In genomic region chr15:99701999-99702900, GRCm38 (mm10) we compare ENCODE assay signal across 8 mouse cellular contexts. TPM values are rescaled to one million over a fixed set of nuclear protein-coding genes. Genes with fewer than 3 reads are reported as not detected.
DNase-seq lines count a peak whose midpoint lies in the region; ATAC-seq and TF ChIP-seq lines count a peak whose summit lies in the region.

Gene Smarcd1 (plus strand): TSS chr15:99702129.

- no peaks in the 10 kb centered on the region for H3K27me3 ChIP-seq in E14TG2a.4 (ENCODE audit: insufficient read depth, low read length)
- peaks cover 14% of the 10 kb centered on the region; the same call in 1 of the 2 replicates for H3K27me3 ChIP-seq in forebrain, embryonic 13.5 days
- no peaks in the 10 kb centered on the region for H3K27me3 ChIP-seq in liver, postnatal 0 days (ENCODE audit: insufficient read depth, low read length)
- no peaks in the 10 kb centered on the region for H3K27me3 ChIP-seq in neural tube, embryonic 14.5 days (ENCODE audit: control insufficient read depth, insufficient read depth, low read length)

- no peaks in the 10 kb centered on the region for H3K9me3 ChIP-seq in E14TG2a.4 (ENCODE audit: low read length)
- no peaks in the 10 kb centered on the region for H3K9me3 ChIP-seq in forebrain, embryonic 13.5 days (replicated peaks)
- no peaks in the 10 kb centered on the region for H3K9me3 ChIP-seq in liver, postnatal 0 days (ENCODE audit: low read length)
- H3K9me3 ChIP-seq in neural tube, embryonic 14.5 days (ENCODE audit: control insufficient read depth, low read length): no peaks in the 10 kb centered on the region

- peak; percentile 98 for ATAC-seq in forebrain, embryonic 13.5 days
- peak; percentile 92 for ATAC-seq in liver, postnatal 0 days
- ATAC-seq in neural tube, embryonic 14.5 days (ENCODE audit: low read depth): peak; percentile 94

- peak; percentile 61 for TF ChIP-seq CTCF in E14TG2a.4 (conservative IDR thresholded peaks at IDR 0.05; ENCODE audit: low read length)
- peak; percentile 95 for TF ChIP-seq CTCF in liver, postnatal 0 days (IDR thresholded peaks at IDR 0.05; ENCODE audit: low read depth)

- H3K4me2 ChIP-seq in forebrain, embryonic 13.5 days: peak within 1 kb of the TSS; percentile 93
- H3K4me2 ChIP-seq in liver, postnatal 0 days (ENCODE audit: low read depth, low read length): peak within 1 kb of the TSS; percentile 78
- peak within 1 kb of the TSS; percentile 99 for H3K4me2 ChIP-seq in neural tube, embryonic 14.5 days (ENCODE audit: low read depth, low read length)

- peak; percentile 61; the same call in 1 of the 2 replicates for TF ChIP-seq EP300 in liver, postnatal 0 days (IDR thresholded peaks at IDR 0.05; ENCODE audit: low read depth)

- peaks cover 25% of the 10 kb centered on the region for H3K36me3 ChIP-seq in E14TG2a.4 (ENCODE audit: insufficient read depth, low read length)
- peaks cover 48% of the 10 kb centered on the region for H3K36me3 ChIP-seq in forebrain, embryonic 13.5 days (ENCODE audit: poor library complexity, severe bottlenecking)
- peaks cover 11% of the 10 kb centered on the region for H3K36me3 ChIP-seq in liver, postnatal 0 days (replicated peaks; ENCODE audit: insufficient read depth, low read length)
- peaks cover 40% of the 10 kb centered on the region for H3K36me3 ChIP-seq in neural tube, embryonic 14.5 days (ENCODE audit: control insufficient read depth, insufficient read depth, low read length)

- intact Hi-C loops in heart, postnatal 10 days (cut with DNase I): loop anchor here (2.0 kb wide), 1 partner anchor 23 kb away; the partner anchor contains the start of gene Cox14

- H3K27ac ChIP-seq in forebrain, embryonic 13.5 days: peak within 1 kb of the TSS; percentile 96
- peak within 1 kb of the TSS; percentile 98 for H3K27ac ChIP-seq in liver, postnatal 0 days (ENCODE audit: low read depth)
- peak within 1 kb of the TSS; percentile 99 for H3K27ac ChIP-seq in neural tube, embryonic 14.5 days (ENCODE audit: low read depth, low read length)

- DNase-seq in c-Kit-positive CD71-positive TER-119-positive erythroid progenitor cells, embryonic 14.5 days (ENCODE audit: low spot score): peak; percentile 90
- DNase-seq in heart, postnatal 10 days: peak; percentile 96 to 98
- no peak for DNase-seq in large intestine, adult 2 months (ENCODE audit: low read depth, low spot score)
- DNase-seq in liver, postnatal 0 days: peak; percentile 95
- peak; percentile 98 for DNase-seq in testis, postnatal 10 days (ENCODE audit: low spot score)

- 1% methylated on average over 57 of the region's 71 CpGs for WGBS in forebrain, embryonic 13.5 days
- WGBS in large intestine, adult 2 months: under 1% methylated on average over 65 of the region's 71 CpGs
- 1% methylated on average over 59 of the region's 71 CpGs for whole genome bisulfite sequencing in liver, postnatal 0 days (ENCODE audit: insufficient replicate concordance)
- WGBS in neural tube, embryonic 14.5 days: under 1% methylated on average over 65 of the region's 71 CpGs

- H3K4me3 ChIP-seq in E14TG2a.4 (replicated peaks; ENCODE audit: low read length): peak within 1 kb of the TSS; percentile 89
- peak within 1 kb of the TSS; percentile 84 for H3K4me3 ChIP-seq in forebrain, embryonic 13.5 days
- H3K4me3 ChIP-seq in liver, postnatal 0 days (ENCODE audit: low read depth, low read length): peak within 1 kb of the TSS; percentile 92
- peak within 1 kb of the TSS; percentile 78 for H3K4me3 ChIP-seq in neural tube, embryonic 14.5 days (ENCODE audit: low read depth, low read length)

- peak within 1 kb of the TSS; percentile 97 for H3K9ac ChIP-seq in forebrain, embryonic 13.5 days
- H3K9ac ChIP-seq in liver, postnatal 0 days (replicated peaks): peak within 1 kb of the TSS; percentile 90
- H3K9ac ChIP-seq in neural tube, embryonic 14.5 days (replicated peaks; ENCODE audit: low read depth, low read length): peak within 1 kb of the TSS; percentile 98

- peaks cover 78% of the 10 kb centered on the region for H3K4me1 ChIP-seq in E14TG2a.4 (replicated peaks; ENCODE audit: low read depth, low read length)
- peaks cover 30% of the 10 kb centered on the region for H3K4me1 ChIP-seq in forebrain, embryonic 13.5 days
- peaks cover 17% of the 10 kb centered on the region for H3K4me1 ChIP-seq in liver, postnatal 0 days (ENCODE audit: insufficient read depth)
- peaks cover 24% of the 10 kb centered on the region for H3K4me1 ChIP-seq in neural tube, embryonic 14.5 days (ENCODE audit: control insufficient read depth, insufficient read depth, low read length)

RNA-seq across cellular contexts. Expression of gene Smarcd1, which starts in this region (rescaled TPM):
- polyA plus RNA-seq in forebrain, embryonic 13.5 days (2015; fragmentation: Nextera tagmentation; extraction: Ambion mirVana): 118 and 130 TPM in 2 replicates
- total RNA-seq in heart, postnatal 10 days (2021): 10 to 100 TPM; 39.2 to 40.2 TPM
- 22.3 and 23.9 TPM in 2 replicates for polyA plus RNA-seq in large intestine, adult 2 months (2012; rRNA removed)
- 4.7 and 5.3 TPM in 2 replicates for polyA plus RNA-seq in liver, postnatal 0 days (2015; fragmentation: Nextera tagmentation; extraction: Ambion mirVana)
- 110 TPM in 2 replicates for polyA plus RNA-seq in neural tube, embryonic 14.5 days (2014; fragmentation: Nextera tagmentation; extraction: Ambion mirVana)
